Mouse (Mus musculus): ENCODE measurements around the gene Pcdh15. TPM values are rescaled to one million over a fixed set of nuclear protein-coding genes. Genes with fewer than 3 reads are reported as not detected.

Gene Pcdh15
- total RNA-seq, 4 experiments from 2014 or later, result 0.04 to 0.54 (median 0.33) TPM

DNA sequence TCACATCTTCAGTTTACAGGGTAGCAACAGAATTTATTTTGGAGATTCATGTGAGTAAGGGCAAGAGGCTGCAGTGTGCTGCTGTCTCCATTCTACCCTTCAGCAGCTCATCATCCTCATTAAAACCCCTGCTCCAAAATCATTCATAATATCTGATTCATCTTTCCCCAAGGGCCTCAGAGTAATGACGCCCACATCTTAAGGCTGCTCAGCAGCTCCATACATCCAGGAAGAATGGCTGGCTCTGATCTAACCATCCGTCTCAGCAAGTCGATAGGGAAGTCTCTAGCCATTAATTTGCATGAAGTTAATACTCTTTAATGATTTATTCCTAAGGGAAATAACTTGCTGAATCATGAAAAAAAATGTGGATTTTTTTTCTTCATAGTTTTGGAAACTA is 839.8 kb downstream of the Pcdh15 start:
- no peak for DNase-seq (ENCODE audit: low spot score in 2 of 2)

DNA sequence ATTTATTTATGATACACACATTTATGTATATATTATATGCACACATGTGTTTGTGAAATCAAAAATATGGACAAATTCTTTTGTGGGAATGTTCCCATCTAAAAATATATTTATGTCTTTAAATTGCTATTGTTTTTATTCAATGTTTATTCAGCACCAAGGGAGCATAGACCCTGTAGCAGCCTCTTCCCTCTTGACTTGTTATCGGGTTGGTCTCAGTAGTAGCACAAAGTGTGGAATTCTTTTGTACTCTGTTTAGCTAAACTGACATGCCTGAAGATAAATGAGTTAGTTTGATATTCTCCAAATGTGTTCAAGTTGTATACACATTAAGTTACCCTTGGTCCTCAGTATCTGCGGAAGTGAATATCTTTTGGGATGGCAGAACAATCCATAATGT is 848.7 kb downstream of the Pcdh15 start:
- no peak for DNase-seq (ENCODE audit: low spot score in 2 of 2)

DNA sequence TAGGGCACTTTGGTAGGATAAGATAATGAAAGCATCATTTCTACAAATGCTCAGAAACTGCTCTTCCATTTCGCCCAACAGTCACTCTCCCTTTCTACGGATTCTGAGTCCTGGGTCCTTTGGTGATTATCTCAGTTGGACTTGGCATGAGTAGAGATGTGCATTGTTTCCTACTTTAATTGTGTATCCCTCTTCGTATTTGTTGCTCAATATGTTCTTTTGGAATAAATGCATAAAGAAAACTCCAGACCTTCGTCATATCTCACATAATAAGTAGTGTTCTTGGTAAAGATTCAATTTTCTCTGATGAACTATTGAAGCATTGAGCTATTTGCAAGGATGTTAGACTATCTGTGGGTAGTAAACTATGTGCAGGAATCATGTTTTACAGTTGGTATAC is 854.2 kb downstream of the Pcdh15 start:
- no peak for DNase-seq (ENCODE audit: low spot score in 2 of 2)

DNA sequence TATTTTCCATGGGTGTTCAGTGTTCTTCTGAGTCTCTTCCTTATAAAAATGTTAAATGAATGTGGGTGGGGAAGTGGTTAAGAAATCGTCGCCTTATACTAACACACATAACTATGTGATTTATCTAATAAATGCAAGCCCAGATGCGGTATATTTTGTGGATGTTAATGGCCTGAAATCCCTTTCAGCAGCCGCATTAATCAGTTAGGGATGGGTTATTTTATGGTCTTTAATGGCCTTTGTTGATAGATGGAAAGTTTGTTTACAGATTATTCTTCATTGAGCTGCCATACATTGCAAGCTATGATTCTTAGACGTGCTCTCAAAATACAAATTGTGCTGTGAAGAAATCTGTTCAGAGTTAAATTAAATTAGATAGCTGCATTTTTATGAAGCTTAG is 884.9 kb downstream of the Pcdh15 start:
- no peak for DNase-seq (ENCODE audit: low spot score in 2 of 2)

DNA sequence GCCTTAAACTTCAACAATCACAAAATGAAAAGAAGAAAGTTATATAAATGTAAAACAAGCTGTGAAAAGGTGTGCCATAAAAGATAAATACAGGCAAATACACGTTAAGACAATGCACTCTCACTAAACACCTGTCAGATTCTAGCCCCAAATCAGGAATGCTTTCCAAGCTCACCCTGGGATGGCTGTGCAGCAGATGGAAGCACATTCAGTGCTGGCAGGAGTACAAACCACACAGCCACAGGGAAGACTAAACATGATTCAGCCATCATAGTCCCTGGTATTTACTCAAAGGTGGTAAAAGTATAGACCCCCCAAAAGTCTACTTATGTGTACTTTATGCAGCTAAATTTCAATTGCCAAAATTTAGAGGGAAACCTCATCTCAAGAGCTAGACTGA is 909.7 kb downstream of the Pcdh15 start:
- no peak for DNase-seq (ENCODE audit: low spot score in 2 of 2)

DNA sequence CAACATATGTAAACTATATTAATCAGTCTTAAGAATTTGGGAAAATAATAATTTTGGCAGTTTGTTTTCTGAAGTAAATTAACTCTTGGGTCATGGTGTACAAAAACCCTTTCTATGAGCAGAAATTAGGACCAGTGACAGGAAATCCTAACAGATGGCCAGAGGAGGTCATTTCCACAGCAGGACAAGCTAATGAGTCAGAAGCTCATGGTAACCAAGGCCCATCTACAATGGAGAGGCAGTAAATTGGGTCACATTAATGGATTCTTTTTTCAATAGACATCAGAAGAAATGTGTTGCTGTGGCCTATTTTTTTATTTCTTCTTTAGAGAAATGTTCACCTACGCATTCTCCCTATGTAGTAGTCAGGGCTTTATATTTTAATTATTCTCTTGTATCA is 923.9 kb downstream of the Pcdh15 start:
- no peak for DNase-seq (ENCODE audit: low spot score in 2 of 2)

DNA sequence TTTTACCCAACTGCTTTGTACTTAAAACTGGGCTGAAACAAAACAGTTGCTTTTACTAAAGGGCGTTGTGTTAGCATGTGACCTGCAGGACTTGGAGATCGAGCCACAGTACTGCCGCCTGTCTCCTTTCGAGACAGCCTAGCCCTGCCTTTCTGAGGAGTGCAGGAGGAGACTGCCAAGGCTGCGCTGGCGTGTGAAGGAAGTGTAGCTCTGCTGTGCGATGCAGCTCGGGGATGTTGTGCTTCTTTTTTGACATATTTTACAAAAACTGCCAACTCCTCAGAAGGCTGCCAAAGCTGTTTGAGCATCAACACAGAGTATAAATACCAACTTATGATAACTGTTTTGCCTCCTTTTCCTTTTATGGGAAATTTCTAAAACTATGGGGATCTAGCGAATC is 953.9 kb downstream of the Pcdh15 start:
- DNase-seq (ENCODE audit: low spot score in 2 of 2), result no peak

DNA sequence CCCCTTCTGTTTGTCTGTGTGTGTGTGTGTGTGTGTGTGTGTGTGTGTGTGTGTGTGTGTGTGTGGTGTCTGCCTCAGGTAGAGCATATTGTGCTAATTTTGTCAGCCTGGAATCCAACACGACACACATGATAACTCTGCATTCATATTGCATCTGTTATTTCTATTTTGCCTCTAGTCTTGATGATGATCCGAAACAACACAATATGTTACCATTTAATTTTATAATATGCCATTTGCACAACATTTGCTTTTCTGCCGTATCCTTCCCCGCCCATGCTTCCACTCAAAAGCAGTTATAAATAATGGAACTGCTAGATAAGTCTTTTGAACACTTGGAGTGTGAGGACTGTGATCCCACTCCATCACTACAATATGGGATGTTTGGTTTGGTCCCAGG is 987.5 kb downstream of the Pcdh15 start:
- DNase-seq (ENCODE audit: low spot score in 2 of 2), result no peak

DNA sequence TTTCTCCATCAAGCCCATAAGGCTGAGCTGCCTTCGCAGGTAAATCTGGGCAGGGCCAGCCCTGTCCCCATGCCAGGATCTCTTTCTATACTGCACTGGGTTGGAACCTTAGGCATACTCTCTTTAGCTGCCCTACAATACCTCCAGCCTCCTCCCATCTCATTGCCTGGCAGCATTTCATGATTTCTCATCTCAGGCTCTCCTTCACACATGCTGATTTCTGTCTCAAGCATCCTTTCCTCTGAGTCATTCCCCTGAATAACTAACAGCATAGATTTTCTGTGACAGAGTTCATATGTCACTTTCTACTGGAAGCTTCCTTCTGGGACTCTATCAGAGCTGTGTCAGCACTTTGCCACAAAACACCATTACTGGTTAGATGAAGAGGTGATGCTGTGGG is 999.2 kb downstream of the Pcdh15 start:
- no peak for DNase-seq (ENCODE audit: low spot score in 2 of 2)

DNA sequence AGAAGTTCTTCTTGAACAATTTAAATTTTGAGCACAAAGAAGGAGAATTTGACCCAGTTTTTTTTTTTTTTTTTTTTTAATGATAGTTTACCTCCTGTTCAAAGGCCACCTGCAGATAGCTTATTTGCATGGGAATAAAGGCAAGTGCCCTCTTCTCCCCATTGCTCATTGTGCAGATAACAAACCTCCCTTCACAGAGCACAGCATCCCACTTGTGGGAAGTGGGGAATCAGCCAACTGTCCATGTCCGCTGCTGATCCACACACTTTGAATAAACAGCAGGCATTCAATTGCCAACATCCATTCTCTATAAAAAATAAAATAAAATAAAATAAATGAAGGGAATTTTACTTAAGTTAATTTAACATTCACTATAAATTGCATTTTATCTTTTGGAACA is 1015.0 kb downstream of the Pcdh15 start:
- no peak for DNase-seq (ENCODE audit: low spot score in 2 of 2)

DNA sequence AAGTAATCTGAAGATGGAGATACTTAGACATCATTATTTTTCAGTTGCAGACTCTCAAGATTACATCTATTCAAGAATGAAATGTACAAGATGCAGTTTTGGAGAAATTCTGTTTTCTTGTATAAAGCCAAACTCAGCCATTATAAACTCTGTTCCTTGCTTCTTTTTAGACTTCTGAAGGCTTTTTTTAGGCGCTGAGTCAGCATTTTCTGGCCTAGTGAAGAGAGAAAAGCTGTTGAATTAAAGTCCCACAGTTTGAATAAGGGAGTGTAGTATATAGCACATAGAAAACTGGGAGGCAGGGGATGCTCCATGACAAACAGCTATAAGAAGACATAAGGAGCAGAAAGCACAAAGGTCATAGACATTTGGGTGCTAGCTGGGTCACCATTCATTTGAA is 1017.7 kb downstream of the Pcdh15 start:
- DNase-seq (ENCODE audit: low spot score in 2 of 2), result no peak

DNA sequence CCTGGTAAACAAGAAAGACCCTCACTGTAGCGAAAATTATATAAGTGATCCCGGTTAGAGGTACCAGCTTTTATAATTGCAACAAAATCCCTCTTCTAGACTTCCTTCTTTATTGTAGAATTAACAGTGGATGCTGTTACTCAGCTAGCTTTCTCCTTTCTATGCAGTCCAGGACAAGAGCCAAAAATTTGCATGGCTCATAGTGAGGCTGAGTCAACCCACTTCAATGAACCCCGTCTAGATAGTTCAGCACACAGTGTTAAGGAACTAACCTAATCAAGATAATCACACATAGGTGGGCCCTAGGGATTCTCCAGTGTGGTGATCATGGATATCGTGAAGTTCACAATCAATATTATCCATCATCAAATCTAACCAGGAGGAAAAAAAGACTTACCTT is 1024.3 kb downstream of the Pcdh15 start:
- DNase-seq (ENCODE audit: low spot score in 2 of 2), result no peak

DNA sequence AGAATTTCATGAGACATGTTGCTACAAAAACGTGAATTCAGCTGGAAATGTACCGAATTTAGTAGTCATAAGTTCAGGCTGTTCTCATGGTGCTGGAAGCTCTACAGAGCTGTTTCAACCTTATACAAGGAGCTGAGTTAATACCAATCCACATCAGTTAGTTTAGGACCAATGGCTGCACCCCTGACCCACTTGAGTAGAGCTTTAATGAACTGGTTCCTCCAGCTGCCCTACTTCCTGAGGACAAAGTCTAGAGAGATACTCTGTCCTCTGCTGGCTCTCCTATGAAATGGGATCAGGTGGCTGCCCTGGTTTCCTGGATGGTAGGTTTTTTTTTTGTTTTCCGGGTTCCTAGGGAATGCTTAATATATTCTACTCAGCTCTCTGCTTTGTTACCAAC is 1030.0 kb downstream of the Pcdh15 start:
- DNase-seq (ENCODE audit: low spot score in 2 of 2), result no peak

DNA sequence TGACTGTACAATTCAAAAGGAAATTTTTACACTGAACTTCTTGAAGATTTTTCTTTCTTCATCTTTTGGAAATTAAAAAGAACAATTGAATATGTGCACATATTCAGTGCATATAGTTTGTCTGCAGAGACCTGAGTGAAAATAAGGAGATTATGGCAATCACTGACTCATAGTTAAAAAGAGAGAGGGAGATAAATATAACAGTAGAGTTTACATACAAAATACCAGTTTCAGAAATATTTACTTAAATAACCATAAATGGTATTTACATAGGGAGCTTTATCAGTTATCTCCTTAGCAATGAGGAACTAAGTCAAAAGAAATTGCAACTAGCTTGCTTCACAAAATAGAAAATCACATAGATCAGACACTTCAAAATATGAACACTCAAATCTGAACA is 1030.5 kb downstream of the Pcdh15 start:
- no peak for DNase-seq (ENCODE audit: low spot score in 2 of 2)

DNA sequence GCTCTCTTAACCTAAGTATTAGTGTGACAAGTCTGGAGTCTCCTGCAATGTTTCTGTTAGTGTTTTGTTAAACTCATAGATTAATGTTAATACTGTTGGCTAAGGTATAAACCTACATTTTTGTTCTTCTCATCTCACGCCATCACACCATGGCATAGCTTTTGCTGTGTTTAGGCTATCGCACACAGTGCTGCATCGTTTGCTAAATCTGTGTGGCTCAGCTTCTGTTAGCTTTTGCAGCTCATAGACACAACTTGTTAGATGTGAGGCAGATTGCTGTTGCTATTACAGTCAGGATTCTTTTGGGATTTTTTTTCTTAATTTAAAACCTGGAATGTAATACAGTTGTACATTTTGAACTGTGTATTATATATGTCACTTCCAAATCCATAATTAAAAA is 1031.7 kb downstream of the Pcdh15 start:
- no peak for DNase-seq (ENCODE audit: low spot score in 2 of 2)

DNA sequence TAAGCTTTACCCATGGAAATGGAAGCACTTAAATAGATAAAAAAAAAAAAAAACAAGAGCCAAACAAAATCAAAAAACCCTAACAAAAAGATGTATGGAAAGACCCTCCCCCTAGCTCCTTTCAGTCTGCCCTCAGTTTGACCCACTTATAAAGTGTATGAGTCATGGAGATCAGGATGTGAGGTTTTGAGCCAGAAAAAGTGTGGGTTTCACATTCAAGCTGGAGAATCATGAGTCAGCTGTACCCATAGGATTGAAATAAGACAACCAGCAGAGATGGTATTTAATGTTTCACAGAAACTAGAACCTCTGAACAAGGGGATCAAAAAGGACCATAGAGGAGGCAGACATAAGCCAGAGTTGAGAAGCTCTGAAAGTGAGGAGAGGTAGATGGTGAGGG is 1048.8 kb downstream of the Pcdh15 start:
- no peak for DNase-seq (ENCODE audit: low spot score in 2 of 2)

DNA sequence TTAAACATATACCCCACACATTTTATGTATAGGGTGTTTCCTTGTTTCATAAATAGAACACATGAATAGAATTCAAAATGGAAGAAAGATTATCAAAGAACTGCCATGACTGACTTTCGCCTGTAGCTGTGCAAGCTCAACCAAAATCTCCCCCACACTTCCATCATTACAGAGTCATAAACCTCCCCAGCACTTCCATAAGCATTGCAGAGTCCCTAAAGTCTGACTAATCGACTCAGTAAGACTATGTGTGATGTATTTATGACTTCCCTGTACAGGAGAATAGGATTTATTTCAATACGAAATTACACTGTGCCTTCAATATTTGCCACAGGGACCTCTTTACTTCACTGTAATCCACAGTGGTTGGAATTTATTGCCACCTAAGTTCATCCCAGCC is 1082.8 kb downstream of the Pcdh15 start:
- no peak for DNase-seq (ENCODE audit: low spot score in 2 of 2)

DNA sequence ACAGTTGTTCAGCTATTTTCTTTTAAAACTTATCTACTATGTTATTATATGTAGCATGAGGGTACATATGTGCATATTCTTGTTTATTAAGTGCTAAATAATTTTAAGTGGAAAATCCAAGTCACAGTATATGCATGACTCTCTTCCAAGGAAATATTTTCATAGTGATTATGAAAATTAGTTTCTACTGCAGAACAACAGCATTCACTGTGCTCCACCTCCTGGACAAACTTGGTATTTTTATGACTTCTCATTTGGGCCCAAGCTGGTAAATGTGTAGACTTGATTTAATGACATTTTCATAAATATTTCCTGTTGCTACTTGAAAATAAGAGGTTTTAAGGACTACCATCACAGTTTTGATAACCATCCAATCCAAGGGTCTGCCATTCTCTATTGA is 1104.5 kb downstream of the Pcdh15 start:
- DNase-seq (ENCODE audit: low spot score in 2 of 2), result no peak

DNA sequence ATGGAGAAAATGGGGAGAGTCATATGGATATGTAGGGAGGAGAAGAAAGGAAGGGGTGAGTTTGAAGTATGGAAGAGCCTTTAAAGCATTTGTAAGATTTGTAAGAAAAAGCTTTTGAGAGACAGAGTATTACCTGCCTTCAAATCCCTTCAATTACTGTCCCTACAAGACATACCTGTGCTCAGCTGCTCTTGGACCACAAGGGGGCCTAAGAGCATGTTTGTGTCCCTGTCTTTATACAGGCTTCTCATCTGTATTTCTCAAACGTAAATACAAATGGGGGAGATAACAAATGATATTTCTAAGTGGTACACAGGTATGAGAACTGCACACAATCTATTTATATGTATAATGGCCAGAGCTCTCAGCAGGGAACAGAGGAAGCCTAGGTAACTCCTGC is 1118.1 kb downstream of the Pcdh15 start:
- DNase-seq (ENCODE audit: low spot score in 2 of 2), result no peak

DNA sequence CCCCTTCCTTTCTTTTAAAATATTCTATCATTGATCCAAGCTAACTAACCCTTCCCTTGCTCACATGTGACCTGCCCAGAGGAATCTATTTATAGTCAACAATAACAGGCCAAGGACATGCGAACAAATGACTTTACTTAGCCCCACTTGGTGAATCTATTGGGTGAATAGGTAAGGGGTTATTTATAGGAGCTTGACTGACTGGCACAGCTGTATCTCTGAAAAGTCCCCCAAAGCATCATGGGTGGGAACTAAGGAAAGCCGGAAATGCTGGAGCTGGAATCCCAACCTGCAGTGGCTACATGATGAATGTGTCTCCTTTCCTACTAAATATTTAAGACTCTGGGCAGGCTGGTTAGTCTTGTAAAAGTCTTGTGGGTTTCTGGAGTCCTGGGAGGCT is 1121.3 kb downstream of the Pcdh15 start:
- no peak for DNase-seq (ENCODE audit: low spot score in 2 of 2)

DNA sequence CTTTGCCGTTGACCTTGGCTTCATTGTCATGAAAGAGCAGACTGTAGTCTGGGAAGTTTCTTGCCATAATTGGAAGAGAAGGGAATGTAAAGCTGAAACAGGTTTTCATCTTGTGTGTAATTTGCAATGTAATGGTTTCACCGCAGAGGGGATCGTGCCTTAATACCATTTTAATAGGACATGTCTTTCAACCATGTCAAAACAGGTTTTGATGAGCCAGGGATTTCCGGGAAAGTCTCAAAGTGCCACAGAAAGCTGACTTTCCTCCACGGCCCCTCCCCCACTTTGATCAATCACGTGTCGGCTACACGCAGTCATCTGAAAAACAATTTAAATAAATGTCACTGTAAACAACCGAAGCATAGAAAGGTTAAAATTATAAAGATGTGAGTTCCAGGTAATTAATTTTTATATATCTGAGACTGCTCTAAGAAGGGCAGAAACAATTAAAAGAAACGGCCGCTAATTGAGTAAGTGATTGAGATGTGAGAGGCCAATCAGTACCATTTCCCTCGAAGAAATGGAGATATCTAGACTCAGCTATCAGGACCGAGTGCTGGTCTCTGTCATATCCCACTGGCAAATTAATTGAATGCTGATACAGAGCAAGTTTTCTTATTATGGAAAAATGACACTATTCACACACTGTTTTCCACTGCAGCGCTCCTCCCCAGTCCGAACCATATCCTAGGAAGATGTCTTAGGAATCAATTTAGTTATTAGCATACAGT is 1158.7 kb downstream of the Pcdh15 start:
- no peak for DNase-seq (ENCODE audit: low spot score in 2 of 2)

DNA sequence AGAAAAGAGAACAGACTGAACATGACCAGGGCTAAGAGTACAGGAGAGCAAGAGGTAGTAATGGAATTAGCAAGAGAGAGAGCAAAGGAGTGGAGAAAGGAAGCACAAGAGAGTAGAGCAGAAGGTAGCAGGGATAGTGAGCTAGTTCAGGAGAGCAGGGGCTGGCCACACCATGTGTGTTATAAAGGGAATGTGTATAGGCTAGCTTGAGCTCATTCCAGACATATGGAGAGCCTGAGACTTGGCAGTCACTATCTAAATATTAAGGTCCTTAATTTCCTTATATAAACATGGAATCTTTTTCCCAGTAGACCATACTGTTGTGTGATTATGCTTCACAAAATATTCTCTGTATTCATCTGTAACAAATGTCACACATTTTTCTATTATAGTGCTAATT is 1159.5 kb downstream of the Pcdh15 start:
- no peak for DNase-seq (ENCODE audit: low spot score in 2 of 2)

DNA sequence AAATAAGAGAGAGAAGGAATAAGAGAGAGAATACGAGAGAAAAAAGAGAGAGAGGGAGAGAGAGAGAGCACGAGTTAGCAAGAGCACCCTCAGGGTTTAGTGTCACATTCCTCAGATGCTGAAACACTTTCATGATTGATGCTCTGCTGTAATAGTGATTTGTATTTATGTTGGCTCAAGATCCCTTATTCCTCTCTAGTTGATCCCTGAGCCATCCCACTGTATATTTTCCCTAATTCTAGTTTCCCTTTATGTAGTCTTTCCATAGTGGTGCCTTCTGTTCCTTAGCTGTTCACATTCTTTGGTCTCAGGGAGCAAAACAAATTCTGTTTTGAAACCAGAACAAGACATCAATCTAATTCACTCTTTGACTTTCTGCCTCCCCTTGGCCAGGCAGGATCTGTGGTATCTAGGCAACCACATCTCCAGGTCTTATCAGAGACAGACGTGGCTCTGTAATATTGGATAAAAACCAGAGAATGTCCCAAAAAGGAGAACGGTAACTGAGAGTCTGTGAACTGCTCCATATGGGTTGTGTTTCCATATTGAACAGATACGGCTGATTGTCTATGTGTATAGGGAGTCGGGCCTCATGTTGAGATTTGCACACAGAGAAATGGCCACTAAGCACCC is 1170.6 kb downstream of the Pcdh15 start:
- no peak for DNase-seq (ENCODE audit: low spot score in 2 of 2)

DNA sequence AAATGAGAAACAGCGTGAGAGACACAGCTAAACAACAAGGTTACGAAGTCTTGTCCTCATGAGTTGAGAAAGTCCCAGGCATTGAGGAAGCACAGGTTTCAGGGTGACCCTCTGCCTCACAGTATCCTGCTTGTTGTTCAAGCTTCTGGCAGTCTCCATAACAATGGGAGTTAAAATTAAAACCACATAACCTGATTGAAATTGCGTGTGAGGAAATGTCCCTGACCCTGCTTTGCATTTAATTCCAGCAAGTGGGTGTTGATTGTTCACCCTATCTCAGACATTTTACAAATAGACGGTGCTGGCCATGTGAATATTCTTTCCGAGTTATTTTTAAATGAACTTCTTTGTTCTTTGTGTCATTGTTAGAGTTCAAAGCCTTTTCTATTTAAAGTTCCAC is 1171.8 kb downstream of the Pcdh15 start:
- no peak for DNase-seq (ENCODE audit: low spot score in 2 of 2)
